Mouse (Mus musculus) neural tube, embryonic 12.5 days (tissue): ENCODE results near the gene Adora2a. TPM values are rescaled to one million over a fixed set of nuclear protein-coding genes. Genes with fewer than 3 reads are reported as not detected.
A peak's percentile ranks its signal among the peaks of the same experiment; 100 is the strongest.
"Not testable (repeated sequence)": the region's sequence is repeated elsewhere in the genome, so short reads cannot be mapped to it uniquely, and the experiment has no call there.

ENCODE experiments used
- ATAC-seq: fragments of 200-750 bp; cut with Nextera tagmentation; 2 replicates; pipeline ENCODE4 v1.8.0; 2017; ENCODE audit warnings: low read depth, mild to moderate bottlenecking, moderate TSS enrichment, moderate library complexity; ENCODE audit not compliant: low FRiP score
- H3K27ac ChIP-seq: fragments of 300-500 bp; sonication (generic); 2 replicates; pipeline ENCODE4 v1.5.1; 2016
- H3K27me3 ChIP-seq: fragments of 300-500 bp; sonication (generic); replicated peaks from 2 replicates; pipeline ENCODE4 v1.6.1; 2016; ENCODE audit warnings: mild to moderate bottlenecking
- H3K36me3 ChIP-seq: fragments of 300-500 bp; sonication (generic); 2 replicates; pipeline ENCODE4 v1.6.1; 2016; ENCODE audit warnings: mild to moderate bottlenecking
- H3K4me1 ChIP-seq: fragments of 300-500 bp; sonication (generic); 2 replicates; pipeline ENCODE4 v1.6.1; 2016
- H3K4me2 ChIP-seq: fragments of 300-500 bp; sonication (generic); replicated peaks from 2 replicates; pipeline ENCODE4 v1.6.1; 2016; ENCODE audit warnings: mild to moderate bottlenecking
- H3K4me3 ChIP-seq: fragments of 300-500 bp; sonication (generic); 2 replicates; pipeline ENCODE4 v1.5.1; 2016
- H3K9ac ChIP-seq: fragments of 300-500 bp; sonication (generic); 2 replicates; pipeline ENCODE4 v1.6.1; 2016; ENCODE audit warnings: mild to moderate bottlenecking
- H3K9me3 ChIP-seq: fragments of 300-500 bp; sonication (generic); 2 replicates; pipeline ENCODE4 v1.6.1; 2016; ENCODE audit warnings: mild to moderate bottlenecking
- WGBS: fragments of 180-500 bp; shearing (Covaris S2); methylation state at CpG from one replicate; pipeline ENCODE4 v1.1.7; 2016; 5-methylcytosine and 5-hydroxymethylcytosine counted together
- polyA plus RNA-seq: library from polyadenylated mRNA; unstranded; fragments of >200 nt; fragmentation: Nextera tagmentation; extraction: Ambion mirVana; gene quantifications from 2 replicates; pipeline ENCODE4 v1.2.1, GENCODE M21; 2016

The Adora2a gene
- polyA plus RNA-seq, 1 experiment from 2014 or later, result 3.5 TPM

GRCm38 (mm10) chr10:75353838-75354241 is 37.2 kb downstream of the Adora2a start:
- H3K9ac ChIP-seq, H3K27me3 ChIP-seq, H3K4me2 ChIP-seq, H3K4me3 ChIP-seq, H3K4me1 ChIP-seq, H3K27ac ChIP-seq, H3K9me3 ChIP-seq, ATAC-seq, H3K36me3 ChIP-seq: not testable (repeated sequence)
- WGBS, result 77% methylated on average over 9 of the region's 9 CpGs

- no peak overlapping the region for H3K9ac ChIP-seq
- WGBS, result 88% methylated on average over 4 of the region's 4 CpGs
- H3K9me3 ChIP-seq, result no peaks in the 10 kb centered on the region
- H3K4me1 ChIP-seq, result no peaks in the 10 kb centered on the region
- H3K36me3 ChIP-seq, result no peaks in the 10 kb centered on the region
- H3K4me2 ChIP-seq, result no peak overlapping the region
- no peak overlapping the region for H3K27ac ChIP-seq
- H3K4me3 ChIP-seq, result no peak overlapping the region
- no peak for ATAC-seq
- H3K27me3 ChIP-seq, result no peaks in the 10 kb centered on the region
Observed at GRCm38 (mm10) chr10:75355341-75355740, 38.7 kb downstream of the Adora2a start.

- not testable (repeated sequence) for H3K27ac ChIP-seq, H3K36me3 ChIP-seq, H3K4me3 ChIP-seq, H3K9me3 ChIP-seq, H3K4me2 ChIP-seq, H3K9ac ChIP-seq, H3K27me3 ChIP-seq
- peaks cover 14% of the 10 kb centered on the region; the same call in 1 of the 2 replicates for H3K4me1 ChIP-seq
- ATAC-seq, result peak; percentile 78
- 4% methylated on average over 1 of the region's 1 CpGs for whole genome bisulfite sequencing
Observed at GRCm38 (mm10) chr10:75364214-75364690, 47.6 kb downstream of the Adora2a start.

GRCm38 (mm10) chr10:75364796-75365195 is 48.1 kb downstream of the Adora2a start:
- peak; percentile 42; the same call in 1 of the 2 replicates for ATAC-seq
- WGBS, result 79% methylated on average over 9 of the region's 9 CpGs
- H3K4me3 ChIP-seq, result no peak overlapping the region
- no peak overlapping the region for H3K4me2 ChIP-seq
- no peak overlapping the region for H3K27ac ChIP-seq
- no peak overlapping the region for H3K9ac ChIP-seq
- H3K27me3 ChIP-seq, result no peaks in the 10 kb centered on the region
- no peaks in the 10 kb centered on the region for H3K36me3 ChIP-seq
- H3K4me1 ChIP-seq, result peaks cover 14% of the 10 kb centered on the region; the same call in 1 of the 2 replicates
- H3K9me3 ChIP-seq, result no peaks in the 10 kb centered on the region

- 53% methylated on average over 6 of the region's 6 CpGs for WGBS
- Histone ChIP-seq H3K27me3 (no peaks in the 10 kb centered on the region), H3K4me1 (peaks cover 14% of the 10 kb centered on the region; the same call in 1 of the 2 replicates), H3K27ac (no peak overlapping the region), H3K9me3 (no peaks in the 10 kb centered on the region), H3K36me3 (no peaks in the 10 kb centered on the region), H3K4me3 (no peak overlapping the region), H3K9ac (no peak overlapping the region), H3K4me2 (peak overlapping the region; percentile 24; the same call in 1 of the 2 replicates)
- ATAC-seq, result no peak
Observed at GRCm38 (mm10) chr10:75365231-75365633, 48.6 kb downstream of the Adora2a start.

GRCm38 (mm10) chr10:75373655-75374351 is 57.1 kb downstream of the Adora2a start:
- not testable (repeated sequence) for H3K36me3 ChIP-seq, H3K9me3 ChIP-seq, H3K27ac ChIP-seq, H3K4me2 ChIP-seq, H3K9ac ChIP-seq, H3K27me3 ChIP-seq, ATAC-seq, H3K4me3 ChIP-seq, H3K4me1 ChIP-seq
- 86% methylated on average over 13 of the region's 19 CpGs for WGBS

- H3K27me3 ChIP-seq, result no peaks in the 10 kb centered on the region
- no peak for ATAC-seq
- no peak overlapping the region for H3K4me3 ChIP-seq
- H3K9me3 ChIP-seq, result no peaks in the 10 kb centered on the region
- no peak overlapping the region for H3K4me2 ChIP-seq
- no peak overlapping the region for H3K27ac ChIP-seq
- no peaks in the 10 kb centered on the region for H3K36me3 ChIP-seq
- no peak overlapping the region for H3K9ac ChIP-seq
- no peaks in the 10 kb centered on the region for H3K4me1 ChIP-seq
- 88% methylated on average over 10 of the region's 10 CpGs for WGBS
Observed at GRCm38 (mm10) chr10:75378688-75379087, 62.0 kb downstream of the Adora2a start.

Other genes starting within 250 kb of the Adora2a start
- 40.0 and 43.2 TPM in 2 replicates for gene Specc1l, start 104.8 kb upstream of the Adora2a start, polyA plus RNA-seq
- 0.10 TPM in 1 of 2 replicates, not detected in the other for gene Upb1, start 84.2 kb downstream of the Adora2a start, polyA plus RNA-seq
- gene Snrpd3, start 200.7 kb downstream of the Adora2a start, polyA plus RNA-seq, result 150 and 171 TPM in 2 replicates
- gene Gucd1, start 201.1 kb downstream of the Adora2a start, polyA plus RNA-seq, result 25.0 and 25.1 TPM in 2 replicates
- 11.8 and 16.7 TPM in 2 replicates for gene Lrrc75b, start 243.5 kb downstream of the Adora2a start, polyA plus RNA-seq
- gene Ggt1, start 244.7 kb downstream of the Adora2a start, polyA plus RNA-seq, result 1.3 and 1.8 TPM in 2 replicates